Mouse (Mus musculus): ENCODE results near the gene Krt77.

GRCm38 (mm10) chr15:101892820-101893219 lies 23.3 kb upstream of the Krt77 start, which contains the start of gene Krt76:
- TF ChIP-seq HCFC1 (IDR thresholded peaks at IDR 0.05; ENCODE audit: low read depth, low read length) (no peak), MYC (IDR thresholded peaks at IDR 0.05; ENCODE audit: low read depth, low read length) (no peak), CTCF (conservative IDR thresholded peaks at IDR 0.05 in 1 of 2, IDR thresholded peaks at IDR 0.05 in 1 of 2; ENCODE audit: low read depth in 2 of 2, low read length in 2 of 2) (no peak), NRF1 (IDR thresholded peaks at IDR 0.05; ENCODE audit: low read depth, low read length) (no peak), JUND (conservative IDR thresholded peaks at IDR 0.05; ENCODE audit: low read depth, low read length) (no peak), RAD21 (IDR thresholded peaks at IDR 0.05; ENCODE audit: low read depth, low read length) (no peak), POLR2A (IDR thresholded peaks at IDR 0.05; ENCODE audit: low read depth, low read length) (no peak), NELFE (IDR thresholded peaks at IDR 0.05; ENCODE audit: low read depth, low read length) (no peak), UBTF (IDR thresholded peaks at IDR 0.05; ENCODE audit: low read depth, low read length) (no peak), ZC3H11A (IDR thresholded peaks at IDR 0.05; ENCODE audit: low read depth, low read length) (no peak), USF1 (IDR thresholded peaks at IDR 0.05; ENCODE audit: low read depth, low read length) (no peak)
